Mouse (Mus musculus): Measurements from ENCODE around the gene Zmat5.

Gene Zmat5

GRCm38 (mm10) chr11:4780927-4781326 lies 76.4 kb downstream of the Zmat5 start:
- no peak for DNase-seq (ENCODE audit: low spot score in 2 of 2)

- no peak for DNase-seq (ENCODE audit: low spot score in 2 of 2)
Observed at GRCm38 (mm10) chr11:4783116-4783515, 78.6 kb downstream of the Zmat5 start.

GRCm38 (mm10) chr11:4784629-4785142 lies 80.2 kb downstream of the Zmat5 start:
- DNase-seq (ENCODE audit: low spot score in 2 of 2), result no peak
